Mouse (Mus musculus) myocyte (in vitro differentiated cells): Measurements from ENCODE around the gene Apba3. TPM values are rescaled to one million over a fixed set of nuclear protein-coding genes. Genes with fewer than 3 reads are reported as not detected.

Source experiments
- H3K27me3 ChIP-seq: one replicate; pipeline ENCODE4 v1.6.1; 2011; ENCODE audit not compliant: control insufficient read depth, insufficient read depth, insufficient read length
- H3K36me3 ChIP-seq: one replicate; pipeline ENCODE4 v1.6.1; 2011; ENCODE audit not compliant: control insufficient read depth, insufficient read depth
- H3K4me2 ChIP-seq: one replicate; pipeline ENCODE4 v1.6.1; 2011; ENCODE audit warnings: low read depth, control low read depth
- H3K4me3 ChIP-seq: one replicate; pipeline ENCODE4 v1.5.1; 2011; ENCODE audit warnings: mild to moderate bottlenecking, control low read depth, moderate library complexity
- H3K79me2 ChIP-seq: one replicate; pipeline ENCODE4 v1.6.1; 2011; ENCODE audit not compliant: control insufficient read depth, insufficient read depth
- H3ac ChIP-seq: one replicate; pipeline ENCODE4 v1.6.1; 2011; ENCODE audit not compliant: control insufficient read depth, insufficient read length
- CEBPB ChIP-seq: IDR thresholded peaks from 2 replicates; pipeline ENCODE4 v1.6.1; 2011; ENCODE audit warnings: mild to moderate bottlenecking, moderate library complexity; ENCODE audit not compliant: poor library complexity, insufficient read depth, severe bottlenecking
- E2F4 ChIP-seq: IDR thresholded peaks from one replicate; pipeline ENCODE4 v1.6.1; 2011; ENCODE audit warnings: mild to moderate bottlenecking, control low read depth, moderate library complexity; ENCODE audit not compliant: insufficient read depth
- MAX ChIP-seq: IDR thresholded peaks from one replicate; pipeline ENCODE4 v1.6.1; 2011; ENCODE audit warnings: low read depth, mild to moderate bottlenecking, control low read depth
- MYOD1 ChIP-seq, 3 experiments: IDR thresholded peaks; one replicate each; pipeline ENCODE4 v1.6.1; 2011; ENCODE audit warnings: control low read depth in 2 of 3, low read depth in 2 of 3, mild to moderate bottlenecking in 2 of 3, moderate library complexity in 1 of 3; ENCODE audit not compliant: insufficient read length in 2 of 3, control insufficient read depth in 1 of 3
- MYOG ChIP-seq, 3 experiments: IDR thresholded peaks; one replicate each; pipeline ENCODE4 v1.6.1; 2011; ENCODE audit warnings: control low read depth in 2 of 3, low read depth in 2 of 3, mild to moderate bottlenecking in 2 of 3; ENCODE audit not compliant: insufficient read length in 2 of 3, control insufficient read depth in 1 of 3, insufficient read depth in 1 of 3
- POLR2A ChIP-seq: IDR thresholded peaks from one replicate; pipeline ENCODE4 v1.6.1; 2011; ENCODE audit warnings: low read depth, mild to moderate bottlenecking, control low read depth, moderate library complexity; ENCODE audit not compliant: insufficient read length
- POLR2AphosphoS2 ChIP-seq: IDR thresholded peaks from one replicate; pipeline ENCODE4 v1.6.1; 2011; ENCODE audit warnings: low read depth, control low read depth; ENCODE audit not compliant: insufficient read length
- REST ChIP-seq: IDR thresholded peaks from one replicate; pipeline ENCODE4 v1.6.1; 2011; ENCODE audit warnings: mild to moderate bottlenecking, control low read depth, moderate library complexity; ENCODE audit not compliant: insufficient read depth, insufficient read length
- SRF ChIP-seq: IDR thresholded peaks from one replicate; pipeline ENCODE4 v1.6.1; 2011; ENCODE audit warnings: low read depth; ENCODE audit not compliant: control insufficient read depth, insufficient read length
- TCF12 ChIP-seq: IDR thresholded peaks from one replicate; pipeline ENCODE4 v1.6.1; 2011; ENCODE audit warnings: mild to moderate bottlenecking, control low read depth; ENCODE audit not compliant: poor library complexity, insufficient read depth, severe bottlenecking
- TCF3 ChIP-seq: IDR thresholded peaks from one replicate; pipeline ENCODE4 v1.6.1; 2011; ENCODE audit warnings: low read depth, control low read depth; ENCODE audit not compliant: insufficient read length
- USF1 ChIP-seq: IDR thresholded peaks from one replicate; pipeline ENCODE4 v1.6.1; 2011; ENCODE audit warnings: low read depth, mild to moderate bottlenecking, control low read depth, moderate library complexity
- polyA plus RNA-seq: library from polyadenylated mRNA; unstranded; fragments of >200 nt; fragmentation: generic; extraction: Trizol; gene quantifications from one replicate; pipeline ENCODE4 v1.2.1, GENCODE M21; 2012; ENCODE audit warnings: missing spikeins

Apba3 gene
- polyA plus RNA-seq, 1 experiment: 166 TPM

- no peak overlapping the region for H3K4me3 ChIP-seq
- no peaks in the 10 kb centered on the region for H3K36me3 ChIP-seq
- TF ChIP-seq MYOG (IDR thresholded peaks at IDR 0.05; ENCODE audit: control insufficient read depth in 1 of 3, insufficient read depth in 1 of 3, insufficient read length in 2 of 3, low read depth in 2 of 3) (no peak), E2F4 (no peak), POLR2AphosphoS2 (no peak), CEBPB (no peak), REST (no peak), TCF12 (no peak), USF1 (no peak), SRF (no peak), MYOD1 (IDR thresholded peaks at IDR 0.05; ENCODE audit: control insufficient read depth in 1 of 3, insufficient read length in 2 of 3, low read depth in 2 of 3) (no peak)
- peaks cover 8% of the 10 kb centered on the region for H3K27me3 ChIP-seq
- H3K79me2 ChIP-seq: peaks cover 15% of the 10 kb centered on the region
- H3K4me2 ChIP-seq: no peak overlapping the region
- no peak overlapping the region for H3ac ChIP-seq
These were observed 23.1 kb downstream of the Apba3 start for GRCm38 (mm10) chr10:81289811-81290210.

- TF ChIP-seq USF1 (no peak), POLR2A (no peak), CEBPB (no peak), REST (no peak), SRF (no peak), TCF12 (no peak), POLR2AphosphoS2 (no peak), MYOD1 (IDR thresholded peaks at IDR 0.05; ENCODE audit: control insufficient read depth in 1 of 3, insufficient read length in 2 of 3, low read depth in 2 of 3) (no peak), TCF3 (no peak)
- Histone ChIP-seq H3K27me3 (no peaks in the 10 kb centered on the region), H3K79me2 (peaks cover 23% of the 10 kb centered on the region), H3ac (no peak overlapping the region), H3K4me2 (no peak overlapping the region), H3K4me3 (no peak overlapping the region), H3K36me3 (no peaks in the 10 kb centered on the region)
These were observed 24.1 kb downstream of the Apba3 start for GRCm38 (mm10) chr10:81290698-81291460.

DNA sequence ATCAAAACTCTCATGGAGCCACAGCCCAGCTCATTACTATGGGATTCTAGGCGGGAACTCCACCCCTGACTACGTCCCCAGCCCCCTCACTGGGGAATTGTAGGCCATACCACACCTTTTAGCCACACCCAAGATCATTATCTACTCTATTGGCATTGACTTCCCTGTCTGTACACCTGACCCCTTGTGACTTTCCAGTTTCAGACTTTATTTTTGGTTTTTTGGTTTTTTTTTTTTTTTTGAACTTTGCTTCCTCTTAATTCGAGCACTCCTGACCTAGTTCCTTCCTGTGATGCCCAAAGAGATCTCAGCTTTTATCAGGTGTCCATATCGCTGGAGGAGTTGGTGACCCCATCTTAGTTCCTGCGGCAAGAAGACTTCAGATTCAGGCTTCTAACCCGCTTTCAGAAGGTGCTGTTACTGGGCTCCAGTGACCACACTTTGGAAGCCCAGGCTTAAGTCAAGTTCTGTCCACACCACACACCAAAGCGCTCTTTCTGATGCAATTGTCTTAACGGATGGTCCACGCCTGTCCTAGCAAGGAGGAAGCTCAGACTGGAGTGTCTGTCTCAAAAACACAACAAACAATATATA is 24.8 kb downstream of the Apba3 start, which contains the start of gene Tjp3:
Gene Tjp3 (minus strand): TSS at position 71 of the 594 bp plus-strand sequence.
- Histone ChIP-seq H3K79me2 (peaks cover 26% of the 10 kb centered on the region), H3K4me2 (peak within 1 kb of the TSS; percentile 27), H3K27me3 (no peaks in the 10 kb centered on the region), H3K36me3 (no peaks in the 10 kb centered on the region), H3K4me3 (peak within 1 kb of the TSS; percentile 37), H3ac (no peak within 1 kb of the TSS)
- TF ChIP-seq POLR2AphosphoS2 (no peak), E2F4 (no peak), CEBPB (no peak), MAX (no peak), TCF12 (no peak), USF1 (no peak), TCF3 (no peak), MYOD1 (IDR thresholded peaks at IDR 0.05; ENCODE audit: control insufficient read depth in 1 of 3, insufficient read length in 2 of 3, low read depth in 2 of 3) (no peak), POLR2A (no peak), SRF (no peak), REST (no peak), MYOG (IDR thresholded peaks at IDR 0.05; ENCODE audit: control insufficient read depth in 1 of 3, insufficient read depth in 1 of 3, insufficient read length in 2 of 3, low read depth in 2 of 3) (no peak)

DNA sequence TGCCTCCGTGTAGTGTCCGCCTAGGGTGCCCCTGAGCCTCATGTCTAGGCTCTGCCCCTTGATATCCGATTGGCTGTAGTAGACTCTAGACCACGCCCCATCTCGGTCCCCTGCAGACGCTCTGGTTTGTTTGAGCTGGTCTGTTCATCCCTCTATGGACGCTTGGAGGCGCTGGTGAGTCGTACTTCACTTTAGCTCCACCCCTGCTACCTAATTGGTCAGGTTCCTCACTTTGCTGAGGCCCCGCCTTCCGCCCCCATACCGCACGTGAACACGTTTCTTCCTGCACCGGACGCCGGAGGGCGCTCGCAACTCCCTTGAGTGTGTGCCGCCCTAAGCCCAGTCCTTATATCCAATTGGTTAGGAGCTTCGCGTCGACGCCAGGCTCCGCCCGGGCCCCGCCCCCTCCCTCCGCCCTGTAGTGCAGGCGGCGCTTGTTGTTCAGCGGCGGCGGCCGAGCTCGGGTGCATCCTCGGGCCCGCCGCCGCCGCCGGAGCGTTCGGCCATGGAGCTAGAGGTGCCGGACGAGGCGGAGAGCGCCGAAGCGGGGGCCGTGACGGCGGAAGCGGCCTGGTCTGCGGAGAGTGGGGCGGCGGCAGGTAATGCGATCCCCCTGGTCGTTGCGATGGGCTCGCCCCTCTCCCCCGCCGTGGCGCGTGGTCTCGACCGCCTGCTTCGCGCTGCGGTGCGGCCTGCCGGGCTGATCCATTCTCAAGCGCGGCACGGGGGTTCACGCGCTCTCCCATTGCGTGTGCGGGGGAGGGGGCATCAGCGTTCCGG is 26.0 kb downstream of the Apba3 start, which contains the start of gene Pip5k1c:
Gene Pip5k1c (plus strand): TSS at position 410 of the 780 bp plus-strand sequence.
- Histone ChIP-seq H3K27me3 (no peaks in the 10 kb centered on the region), H3ac (peak within 1 kb of the TSS; percentile 29), H3K79me2 (peaks cover 38% of the 10 kb centered on the region), H3K4me3 (peak within 1 kb of the TSS; percentile 37), H3K36me3 (no peaks in the 10 kb centered on the region), H3K4me2 (peak within 1 kb of the TSS; percentile 99)
- peak; percentile 59 for TF ChIP-seq POLR2AphosphoS2
- TF ChIP-seq SRF: peak; percentile 68
- TF ChIP-seq POLR2A: peak; percentile 78
- TF ChIP-seq TCF3: no peak
- peak in 1 of 3 experiments; percentile 23 for TF ChIP-seq MYOD1 (IDR thresholded peaks at IDR 0.05; ENCODE audit: control insufficient read depth in 1 of 3, insufficient read length in 2 of 3, low read depth in 2 of 3)
- TF ChIP-seq MAX: no peak
- TF ChIP-seq E2F4: no peak
- TF ChIP-seq MYOG (IDR thresholded peaks at IDR 0.05; ENCODE audit: control insufficient read depth in 1 of 3, insufficient read depth in 1 of 3, insufficient read length in 2 of 3, low read depth in 2 of 3): peak in 1 of 3 experiments; percentile 20
- TF ChIP-seq REST: no peak
- TF ChIP-seq TCF12: no peak
- peak; percentile 80 for TF ChIP-seq USF1
- TF ChIP-seq CEBPB: no peak
